Mouse (Mus musculus) c-Kit-positive CD71-positive TER-119-positive erythroid progenitor cells, embryonic 14.5 days (primary cell): Measurements from ENCODE around the gene Icam4.
"Not testable (repeated sequence)": the region's sequence is repeated elsewhere in the genome, so short reads cannot be mapped to it uniquely, and the experiment has no call there.

Experiments
- DNase-seq: peaks from one replicate; pipeline ENCODE4 v3.0.0-alpha.2; 2013; ENCODE audit warnings: low spot score

Gene Icam4

GRCm38 (mm10) chr9:21034481-21035085 lies 5.4 kb downstream of the Icam4 start:
- no peak for DNase-seq

DNA sequence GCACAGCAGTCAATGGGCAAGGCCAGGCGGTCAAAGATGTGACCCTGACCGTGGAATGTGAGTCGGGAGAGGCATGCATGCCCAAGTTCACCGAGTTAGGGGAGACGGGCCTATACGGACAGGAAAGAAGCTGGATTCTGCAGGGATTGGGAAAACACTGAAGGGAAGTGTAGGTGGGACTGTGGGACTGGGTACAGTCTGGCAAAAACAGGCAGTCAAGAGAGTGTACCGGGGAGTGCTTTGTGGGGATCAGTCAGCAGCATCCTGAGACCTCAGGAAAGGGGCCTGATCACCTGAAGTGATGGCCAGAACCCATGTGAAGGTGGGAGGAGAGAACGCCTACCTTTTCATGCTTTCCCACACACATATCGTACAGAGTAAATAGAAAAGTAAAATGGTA lies 6.4 kb downstream of the Icam4 start:
- DNase-seq = no peak

DNA sequence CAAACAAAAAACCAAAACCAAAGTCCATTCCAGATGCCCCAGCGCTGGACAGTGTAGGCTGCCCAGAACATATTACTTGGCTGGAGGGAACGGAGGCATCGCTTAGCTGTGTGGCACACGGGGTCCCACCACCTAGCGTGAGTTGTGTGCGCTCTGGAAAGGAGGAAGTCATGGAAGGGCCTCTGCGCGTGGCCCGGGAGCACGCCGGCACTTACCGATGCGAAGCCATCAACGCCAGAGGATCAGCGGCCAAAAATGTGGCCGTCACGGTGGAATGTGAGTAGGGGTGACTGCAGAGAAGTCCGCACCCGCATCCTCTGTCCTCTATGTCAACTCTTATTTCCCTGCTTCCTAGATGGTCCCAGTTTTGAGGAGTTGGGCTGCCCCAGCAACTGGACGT lies 7.0 kb downstream of the Icam4 start:
- no peak for DNase-seq

GRCm38 (mm10) chr9:21036666-21037065 lies 7.5 kb downstream of the Icam4 start:
- DNase-seq = no peak

- no peak for DNase-seq
These were observed 8.3 kb downstream of the Icam4 start for GRCm38 (mm10) chr9:21037481-21037891.

- DNase-seq = peak; percentile 50
These were observed 10.6 kb downstream of the Icam4 start for GRCm38 (mm10) chr9:21039779-21040178.

GRCm38 (mm10) chr9:21041308-21041707 lies 12.1 kb downstream of the Icam4 start:
- DNase-seq = no peak

- no peak for DNase-seq
These were observed 14.4 kb downstream of the Icam4 start for GRCm38 (mm10) chr9:21043563-21043962.

- DNase-seq = not testable (repeated sequence)
These were observed 15.6 kb downstream of the Icam4 start for GRCm38 (mm10) chr9:21044785-21045184.

DNA sequence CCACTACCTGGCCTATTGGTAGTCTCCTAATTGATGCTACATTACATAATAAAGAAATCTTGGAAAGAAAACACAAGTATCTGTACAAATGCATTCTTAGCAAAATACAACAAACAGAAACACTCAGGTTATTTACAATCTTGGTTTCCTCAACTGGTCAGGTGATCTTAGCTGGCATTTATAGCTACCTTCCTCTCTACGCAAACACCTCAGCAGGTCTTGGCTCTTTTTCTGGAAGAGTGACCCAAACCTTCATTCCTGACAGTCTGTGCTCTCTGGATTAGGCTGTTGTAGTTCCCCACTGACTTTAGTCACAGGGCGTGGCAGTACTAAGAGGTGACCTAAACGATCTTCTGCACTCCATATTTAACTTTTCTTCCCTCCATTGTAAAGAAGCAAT lies 16.1 kb downstream of the Icam4 start:
- DNase-seq = no peak

GRCm38 (mm10) chr9:21051578-21051977 lies 22.4 kb downstream of the Icam4 start:
- DNase-seq = no peak

DNA sequence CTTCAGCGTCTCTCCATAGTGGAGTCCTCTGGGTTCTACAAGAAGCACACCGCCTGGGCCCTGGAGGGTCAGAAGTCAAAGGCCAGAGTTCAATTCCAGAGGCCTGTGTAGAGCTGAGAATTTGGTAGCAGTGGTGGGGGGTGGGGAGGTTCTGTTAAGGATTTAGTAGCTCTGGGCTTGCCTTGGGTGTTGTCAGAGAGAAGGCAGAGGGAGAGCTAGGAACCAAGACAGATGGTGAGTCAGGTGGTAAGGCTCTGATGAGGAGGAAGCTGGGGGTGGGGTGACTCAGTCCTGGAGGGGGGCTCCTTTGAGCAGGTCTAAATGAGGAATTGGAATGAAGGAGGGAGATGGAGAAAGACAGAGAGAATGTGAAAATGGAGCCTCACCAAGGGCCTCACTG lies 33.8 kb downstream of the Icam4 start:
- no peak for DNase-seq

- no peak for DNase-seq
These were observed 38.0 kb downstream of the Icam4 start, which contains the start of gene Zglp1 for GRCm38 (mm10) chr9:21067006-21067684. Gene Zglp1 (minus strand): TSS chr9:21067093.

DNA sequence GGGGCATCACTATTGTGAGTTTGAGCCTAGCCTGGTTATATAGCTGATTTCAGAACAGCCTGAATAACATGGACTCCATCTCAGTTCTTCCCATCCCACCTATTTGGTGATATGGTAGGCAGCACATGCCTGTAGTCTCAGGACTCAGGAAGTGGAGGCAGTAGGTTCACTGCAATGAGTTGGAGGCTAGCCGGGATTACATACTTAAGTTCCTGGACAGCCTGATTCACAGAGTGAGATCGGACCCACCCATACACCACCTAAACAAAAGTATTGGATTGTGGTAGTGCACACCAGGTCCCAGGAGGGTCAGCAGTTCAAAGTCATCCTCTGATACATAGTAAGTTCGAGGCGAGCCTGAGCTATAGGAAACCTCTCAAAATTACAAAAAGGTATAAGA lies 43.5 kb downstream of the Icam4 start:
- DNase-seq = peak; percentile 30

GRCm38 (mm10) chr9:21073044-21073840 lies 44.1 kb downstream of the Icam4 start, which contains the start of the genes Gm49373 and Fdx1l:
Gene Gm49373 (minus strand): TSS chr9:21073096.
Gene Fdx1l (minus strand): TSS chr9:21073614.
- peak; percentile 81 for DNase-seq

- no peak for DNase-seq
These were observed 45.0 kb downstream of the Icam4 start for GRCm38 (mm10) chr9:21074173-21074572.

- no peak for DNase-seq
These were observed 46.5 kb downstream of the Icam4 start for GRCm38 (mm10) chr9:21075625-21076024.
